Mouse (Mus musculus) kidney, postnatal 0 days (tissue): Measurements from ENCODE around the gene Gm17604. TPM values are rescaled to one million over a fixed set of nuclear protein-coding genes. Genes with fewer than 3 reads are reported as not detected.

Experiments
- ATAC-seq: fragments of 200-750 bp; cut with Nextera tagmentation; replicated peaks from 2 replicates; pipeline ENCODE4 v1.8.0; 2017; ENCODE audit warnings: low read depth, moderate number of reproducible peaks, moderate TSS enrichment, moderate library complexity; ENCODE audit not compliant: low FRiP score
- DNase-seq: peaks from one replicate; pipeline ENCODE4 v3.0.0-alpha.2; 2016; ENCODE audit warnings: low spot score
- H3K27ac ChIP-seq: fragments of 300-500 bp; sonication (generic); 2 replicates; pipeline ENCODE4 v1.5.1; 2014; ENCODE audit warnings: mild to moderate bottlenecking
- H3K27me3 ChIP-seq: fragments of 300-500 bp; sonication (generic); 2 replicates; pipeline ENCODE4 v1.6.1; 2014; ENCODE audit warnings: low read length, mixed read lengths; ENCODE audit not compliant: insufficient read depth
- H3K36me3 ChIP-seq: fragments of 300-500 bp; sonication (generic); 2 replicates; pipeline ENCODE4 v1.6.1; 2014; ENCODE audit warnings: low read length, mixed read lengths; ENCODE audit not compliant: insufficient read depth
- H3K4me1 ChIP-seq: fragments of 300-500 bp; sonication (generic); replicated peaks from 2 replicates; pipeline ENCODE4 v1.6.1; 2014; ENCODE audit warnings: antibody characterized with exemption, low read length, mixed read lengths; ENCODE audit not compliant: insufficient read depth
- H3K4me2 ChIP-seq: fragments of 300-500 bp; sonication (generic); 2 replicates; pipeline ENCODE4 v1.6.1; 2014; ENCODE audit warnings: mild to moderate bottlenecking, low read length, moderate library complexity, mixed read lengths
- H3K4me3 ChIP-seq: fragments of 300-500 bp; sonication (generic); replicated peaks from 2 replicates; pipeline ENCODE4 v1.5.1; 2014; ENCODE audit warnings: low read depth, low read length
- H3K9ac ChIP-seq: fragments of 300-500 bp; sonication (generic); 2 replicates; pipeline ENCODE4 v1.6.1; 2014; ENCODE audit warnings: low read depth, low read length
- H3K9me3 ChIP-seq: fragments of 300-500 bp; sonication (generic); replicated peaks from 2 replicates; pipeline ENCODE4 v1.6.1; 2016; ENCODE audit warnings: low read length, inconsistent platforms, mixed read lengths
- CTCF ChIP-seq: IDR thresholded peaks from 2 replicates; pipeline ENCODE4 v1.5.1; 2016; ENCODE audit warnings: antibody characterized with exemption, low read depth, mild to moderate bottlenecking, moderate library complexity
- WGBS: fragments of 180-500 bp; shearing (Covaris S2); extraction: QIAGEN DNeasy Blood & Tissue Kit; methylation state at CpG from one replicate; pipeline ENCODE4 v1.1.7; 2014; 5-methylcytosine and 5-hydroxymethylcytosine counted together
- polyA plus RNA-seq: library from polyadenylated mRNA; unstranded; fragments of >200 nt; fragmentation: Nextera tagmentation; extraction: Ambion mirVana; gene quantifications from 2 replicates; pipeline ENCODE4 v1.2.1, GENCODE M21; 2015

The Gm17604 gene
- polyA plus RNA-seq, 1 experiment from 2014 or later: not detected

DNA sequence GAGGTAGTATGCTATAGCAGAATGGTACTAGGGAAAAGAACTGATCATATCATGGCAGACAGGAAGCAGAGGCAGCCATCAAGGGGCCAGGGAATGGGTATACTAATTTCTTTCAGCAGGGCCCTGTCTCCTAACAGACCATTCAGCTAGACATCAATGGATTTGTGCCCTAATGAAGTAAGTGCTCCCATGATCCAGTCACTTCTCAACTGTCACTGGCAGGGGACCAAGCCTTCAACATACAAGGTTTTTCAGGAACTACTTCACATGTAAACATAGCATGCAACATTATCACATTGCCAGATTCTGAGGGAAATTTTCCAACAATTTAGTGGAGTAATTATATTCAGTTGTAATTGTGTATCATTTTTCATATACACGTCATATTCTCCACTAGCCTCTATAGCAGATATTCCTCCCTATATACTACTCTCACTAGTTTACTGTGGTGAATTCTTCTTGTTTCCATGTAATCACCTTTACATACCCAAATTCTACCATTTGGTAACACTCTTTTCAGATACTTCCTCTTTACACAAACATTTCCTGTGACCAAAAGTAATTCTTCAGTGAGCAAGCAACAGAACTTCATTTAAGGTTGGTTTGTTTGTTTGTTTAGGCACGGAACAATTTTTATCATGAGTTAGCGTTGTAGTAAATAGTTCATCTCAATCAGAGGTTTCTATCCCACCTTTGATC, 38.7 kb downstream of the Gm17604 start:
- Histone ChIP-seq H3K27ac (no peak overlapping the region), H3K4me2 (no peak overlapping the region), H3K36me3 (no peaks in the 10 kb centered on the region), H3K9me3 (no peaks in the 10 kb centered on the region), H3K9ac (no peak overlapping the region), H3K4me1 (no peaks in the 10 kb centered on the region), H3K27me3 (no peaks in the 10 kb centered on the region), H3K4me3 (no peak overlapping the region)
- DNase-seq (no peak), ATAC-seq (no peak)
- 86% methylated on average over 3 of the region's 3 CpGs for WGBS
- TF ChIP-seq CTCF: no peak

Other genes with a start within 250 kb of the Gm17604 start
- 26.6 and 27.9 TPM in 2 replicates for gene Mospd2, start 24.5 kb downstream of the Gm17604 start, polyA plus RNA-seq
- 4.4 and 5.3 TPM in 2 replicates for gene Fancb, start 24.2 kb downstream of the Gm17604 start, polyA plus RNA-seq